Mouse (Mus musculus) spleen, adult 12 weeks (tissue): ENCODE measurements around the gene Fnbp4.
"Not testable (repeated sequence)": the region's sequence is repeated elsewhere in the genome, so short reads cannot be mapped to it uniquely, and the experiment has no call there.

ENCODE experiments used
- DNase-seq: peaks from one replicate; pipeline ENCODE4 v3.0.0; 2022; ENCODE audit warnings: low spot score

Gene Fnbp4

GRCm38 (mm10) chr2:90782901-90783486 lies 37.8 kb downstream of the Fnbp4 start:
- DNase-seq: no peak

DNA sequence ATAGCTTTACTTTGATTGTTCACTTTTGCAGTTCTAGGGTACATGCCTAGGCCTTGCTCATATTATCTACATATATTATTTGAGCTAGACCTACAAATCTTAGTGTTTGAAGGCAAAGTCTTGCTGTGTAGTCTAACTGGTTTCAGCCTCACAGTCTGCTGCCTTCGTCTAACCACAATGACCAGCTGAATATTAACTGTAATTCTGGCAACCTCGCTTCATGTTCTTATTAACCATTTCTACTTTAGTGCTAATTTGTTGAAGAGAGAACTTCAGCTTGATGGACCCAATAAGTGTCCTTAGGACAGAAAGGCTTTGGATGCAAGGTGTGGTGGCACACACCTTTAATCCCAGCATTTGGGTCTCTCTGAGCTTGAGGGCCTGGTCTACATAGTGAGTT lies 43.0 kb downstream of the Fnbp4 start:
- DNase-seq: no peak

GRCm38 (mm10) chr2:90808241-90809126 lies 63.3 kb downstream of the Fnbp4 start:
- DNase-seq: no peak

DNA sequence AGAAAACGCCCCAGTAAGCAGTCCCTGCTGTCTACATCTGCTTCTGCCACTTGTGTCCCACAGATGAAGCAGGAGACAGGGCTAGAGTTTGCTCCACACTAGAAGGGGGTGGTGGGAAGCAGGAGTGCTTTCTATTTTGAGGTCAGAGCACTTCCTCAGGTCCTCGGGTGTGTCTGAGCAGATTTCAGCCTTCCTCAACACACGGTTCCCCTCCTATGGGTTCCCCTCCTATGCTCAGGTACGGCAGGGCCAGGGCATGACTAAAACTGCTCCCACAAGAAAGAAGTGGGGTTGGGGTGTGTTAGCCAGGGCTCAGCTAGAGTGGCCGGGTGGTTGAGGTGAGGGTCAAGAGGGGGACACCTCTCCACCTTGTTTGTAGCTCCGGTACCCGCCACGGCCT lies 65.6 kb downstream of the Fnbp4 start:
- DNase-seq: no peak

DNA sequence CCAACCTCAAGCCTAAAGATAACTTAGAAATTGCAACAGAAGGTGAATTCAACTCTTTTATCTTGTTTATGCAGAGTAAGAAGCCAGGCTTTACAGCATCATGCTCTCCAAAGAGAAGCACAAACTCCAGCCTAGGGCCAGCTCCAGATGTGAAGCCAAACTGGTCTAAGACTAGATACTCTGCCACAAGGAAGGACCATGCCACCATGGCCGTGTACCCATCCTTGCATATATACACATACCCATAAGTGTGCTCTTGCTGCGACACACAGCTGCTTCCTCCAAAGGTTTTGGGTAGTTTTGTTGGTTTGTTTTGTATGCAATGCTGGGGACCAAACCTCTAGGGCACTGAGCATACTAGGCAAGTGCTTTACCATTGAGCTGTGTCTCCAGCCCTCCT lies 70.1 kb downstream of the Fnbp4 start:
- no peak for DNase-seq

GRCm38 (mm10) chr2:90816144-90816543 lies 71.0 kb downstream of the Fnbp4 start:
- DNase-seq: no peak

DNA sequence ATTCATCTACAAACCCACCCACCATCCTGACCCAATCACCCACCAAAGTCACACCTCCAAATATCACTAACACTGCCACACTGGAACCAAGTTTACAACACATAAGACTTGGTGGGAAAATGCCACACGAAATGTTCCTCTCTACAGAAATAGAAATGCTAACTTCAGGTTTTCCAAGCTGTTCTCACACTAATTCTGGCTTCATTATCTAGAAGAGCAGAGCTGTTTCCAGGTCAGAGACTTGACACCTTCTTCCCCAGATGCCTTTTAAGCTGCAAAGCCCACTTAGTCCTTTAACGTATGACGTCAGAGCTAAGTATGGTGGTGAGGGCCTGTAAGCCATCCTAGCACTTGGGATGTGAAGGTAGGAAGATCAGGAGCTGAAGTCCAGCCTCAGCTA lies 73.5 kb downstream of the Fnbp4 start:
- DNase-seq: no peak

DNA sequence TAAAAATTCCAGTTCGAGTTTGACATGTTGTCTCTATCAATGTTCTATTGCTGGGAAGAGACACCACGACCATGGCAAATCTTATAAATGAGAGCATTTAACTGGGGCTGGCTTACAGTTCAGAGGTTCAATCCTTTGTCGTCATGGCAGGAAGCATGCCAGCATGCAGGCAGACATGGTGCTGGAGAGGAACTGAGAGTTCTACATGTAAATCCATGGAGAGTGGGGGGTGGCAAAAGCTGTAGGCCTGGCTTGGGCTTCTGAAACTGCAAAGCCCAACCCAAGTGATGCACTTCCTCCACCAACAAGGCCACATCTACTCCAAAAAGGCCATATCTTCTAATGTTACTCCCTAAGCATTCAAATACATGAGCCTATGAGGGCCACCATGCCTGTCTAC lies 75.7 kb downstream of the Fnbp4 start:
- DNase-seq: no peak

DNA sequence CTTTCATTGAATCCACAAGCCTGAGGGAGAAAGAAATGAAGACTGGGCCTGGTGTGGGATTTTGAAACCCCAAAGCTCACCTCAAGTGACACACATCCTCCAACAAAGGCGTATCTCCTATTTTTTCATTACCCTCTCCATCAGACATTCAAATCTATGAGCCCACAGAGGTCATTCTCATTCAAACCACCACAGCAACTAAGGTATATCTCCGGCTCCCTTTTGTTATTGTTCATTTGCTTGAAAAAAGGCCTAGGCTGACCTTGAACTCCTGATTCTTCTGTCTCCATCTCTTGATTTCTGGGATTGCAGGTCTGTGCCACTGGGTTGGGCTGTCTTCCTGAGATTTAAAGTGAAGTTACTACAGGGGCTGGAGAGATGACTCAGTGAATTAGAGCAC lies 77.8 kb downstream of the Fnbp4 start:
- DNase-seq: no peak

DNA sequence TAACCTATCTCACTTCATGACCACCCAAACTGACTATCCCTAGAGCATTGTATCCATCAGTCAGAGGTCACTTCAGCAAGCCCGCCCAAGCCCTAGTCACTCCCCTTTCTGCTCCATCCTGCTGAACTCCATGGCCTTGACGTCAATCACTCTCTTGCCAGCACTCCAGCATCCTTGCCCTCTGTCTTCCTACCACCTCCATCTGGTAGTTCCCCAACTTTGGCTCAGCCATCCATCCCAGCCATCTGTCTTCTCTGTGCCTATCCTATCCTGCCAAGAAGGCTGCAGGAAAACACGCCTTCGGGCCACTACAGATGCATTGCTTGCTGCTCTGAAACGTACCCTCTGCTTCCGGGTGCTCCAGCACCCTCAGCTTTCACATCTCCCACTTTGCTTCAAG lies 78.6 kb downstream of the Fnbp4 start:
- no peak for DNase-seq

- not testable (repeated sequence) for DNase-seq
These were observed 79.4 kb downstream of the Fnbp4 start for GRCm38 (mm10) chr2:90824528-90824927.

- no peak for DNase-seq
These were observed 80.5 kb downstream of the Fnbp4 start for GRCm38 (mm10) chr2:90825515-90826172.

DNA sequence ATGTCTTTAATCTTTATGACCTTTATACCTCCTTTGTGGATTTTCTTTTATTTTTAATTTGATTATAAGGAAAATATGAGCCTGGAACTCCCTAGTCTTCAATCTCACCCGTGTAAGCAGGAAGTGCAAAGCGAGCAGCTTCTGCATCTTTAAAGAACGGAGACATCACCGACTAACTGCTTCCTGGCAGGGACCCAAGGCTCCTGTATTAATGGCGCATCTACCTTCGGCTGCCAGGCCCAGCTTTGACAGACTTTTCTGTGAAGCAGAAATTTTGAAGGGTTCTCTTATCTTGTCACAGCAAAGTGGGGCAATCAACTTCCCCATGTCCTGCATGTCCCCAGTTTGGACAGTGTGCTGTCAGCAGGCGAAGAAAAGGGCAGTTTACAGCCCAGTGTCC lies 83.6 kb downstream of the Fnbp4 start:
- no peak for DNase-seq
